12 mouse cellular contexts compared by ENCODE assay signal in genomic region chr1:74856439-74856720, GRCm38 (mm10). TPM values are rescaled to one million over a fixed set of nuclear protein-coding genes. Genes with fewer than 3 reads are reported as not detected.
DNase-seq lines count a peak whose midpoint lies in the region; ATAC-seq and TF ChIP-seq lines count a peak whose summit lies in the region.
"Had no signal": no experiment of that assay in that cellular context is flagged by ENCODE, and none has a peak within 500 bp of the region (broad histone marks: within the 10 kb centered on the region; RNA-seq: fewer than 3 reads in every experiment).

No protein-coding gene starts in this region.

- intact Hi-C loops in left cerebral cortex, postnatal 25 days (cut with DNase I): no loop called here

- TF ChIP-seq POLR2A in cortical plate, adult 2 months (IDR thresholded peaks at IDR 0.05; ENCODE audit: extremely low read depth, insufficient read depth, low read length): no peak

- H3K4me3 ChIP-seq in heart, postnatal 0 days (ENCODE audit: low read depth, low read length): peak overlapping the region; percentile 48
- H3K4me3 ChIP-seq in cortical plate, adult 2 months (ENCODE audit: insufficient read depth, low read length): peak overlapping the region; percentile 97
- H3K4me3 ChIP-seq in hindbrain, embryonic 15.5 days: peak overlapping the region; percentile 88
- peak overlapping the region; percentile 86 for H3K4me3 ChIP-seq in neural tube, embryonic 12.5 days
- H3K4me3 ChIP-seq in lung, postnatal 0 days (ENCODE audit: low read depth, low read length): no peak overlapping the region

- TF ChIP-seq EP300 in heart, postnatal 0 days (IDR thresholded peaks at IDR 0.05; ENCODE audit: low read depth): no peak
- no peak for TF ChIP-seq EP300 in lung, postnatal 0 days (IDR thresholded peaks at IDR 0.05)

- DNase-seq in heart, postnatal 0 days (ENCODE audit: low spot score): no peak
- no peak for DNase-seq in heart, adult 18-20 months
- no peak for DNase-seq in left cerebral cortex, postnatal 25 days (ENCODE audit: low spot score in 2 of 2)
- no peak for DNase-seq in urinary bladder, postnatal 36 days (ENCODE audit: low spot score in 2 of 2)
- DNase-seq in lung, postnatal 0 days (ENCODE audit: low spot score): no peak
- DNase-seq: adrenal gland, postnatal 25 days; kidney, postnatal 14 days had no signal

- H3K36me3 ChIP-seq in heart, postnatal 0 days (replicated peaks; ENCODE audit: control insufficient read depth, insufficient read depth, low read length): no peaks in the 10 kb centered on the region
- H3K36me3 ChIP-seq in hindbrain, embryonic 15.5 days: no peaks in the 10 kb centered on the region
- no peaks in the 10 kb centered on the region for H3K36me3 ChIP-seq in neural tube, embryonic 12.5 days
- H3K36me3 ChIP-seq in lung, postnatal 0 days (ENCODE audit: insufficient read depth, low read length): no peaks in the 10 kb centered on the region

- peaks cover 5% of the 10 kb centered on the region; the same call in 1 of the 2 replicates for H3K4me1 ChIP-seq in heart, postnatal 0 days (ENCODE audit: control insufficient read depth, insufficient read depth)
- peaks cover 11% of the 10 kb centered on the region for H3K4me1 ChIP-seq in cortical plate, adult 2 months (ENCODE audit: control insufficient read depth, insufficient read depth, low read length)
- H3K4me1 ChIP-seq in hindbrain, embryonic 15.5 days (replicated peaks): peaks cover 47% of the 10 kb centered on the region
- H3K4me1 ChIP-seq in neural tube, embryonic 12.5 days: peaks cover 61% of the 10 kb centered on the region
- H3K4me1 ChIP-seq in lung, postnatal 0 days (ENCODE audit: insufficient read depth, low read depth, low read length): peaks cover 11% of the 10 kb centered on the region

- no peak overlapping the region for H3K4me2 ChIP-seq in heart, postnatal 0 days (ENCODE audit: low read depth, low read length)
- peak overlapping the region; percentile 82 for H3K4me2 ChIP-seq in hindbrain, embryonic 15.5 days
- peak overlapping the region; percentile 92 for H3K4me2 ChIP-seq in neural tube, embryonic 12.5 days (replicated peaks)
- no peak overlapping the region for H3K4me2 ChIP-seq in lung, postnatal 0 days (replicated peaks; ENCODE audit: low read depth, low read length)

- H3K27me3 ChIP-seq in heart, postnatal 0 days (ENCODE audit: control insufficient read depth, insufficient read depth, low read length): peaks cover 90% of the 10 kb centered on the region
- H3K27me3 ChIP-seq in hindbrain, embryonic 15.5 days: no peaks in the 10 kb centered on the region
- H3K27me3 ChIP-seq in neural tube, embryonic 12.5 days (replicated peaks): peaks cover 33% of the 10 kb centered on the region
- H3K27me3 ChIP-seq in lung, postnatal 0 days (replicated peaks; ENCODE audit: insufficient read depth, low read length): peaks cover 71% of the 10 kb centered on the region

- H3K9ac ChIP-seq in heart, postnatal 0 days (replicated peaks; ENCODE audit: low read depth, low read length): no peak overlapping the region
- peak overlapping the region; percentile 98 for H3K9ac ChIP-seq in hindbrain, embryonic 15.5 days
- peak overlapping the region; percentile 93 for H3K9ac ChIP-seq in neural tube, embryonic 12.5 days
- H3K9ac ChIP-seq in lung, postnatal 0 days (replicated peaks; ENCODE audit: low read depth): no peak overlapping the region

- H3K27ac ChIP-seq in heart, postnatal 0 days (ENCODE audit: low read depth): no peak overlapping the region
- peak overlapping the region; percentile 20 for H3K27ac ChIP-seq in cortical plate, adult 2 months (ENCODE audit: insufficient read depth, low read length)
- peak overlapping the region; percentile 89 for H3K27ac ChIP-seq in hindbrain, embryonic 15.5 days (replicated peaks)
- H3K27ac ChIP-seq in neural tube, embryonic 12.5 days: no peak overlapping the region
- no peak overlapping the region for H3K27ac ChIP-seq in lung, postnatal 0 days (ENCODE audit: low read length)
- H3K27ac ChIP-seq: macrophage had no signal

- H3K9me3 ChIP-seq in heart, postnatal 0 days (replicated peaks; ENCODE audit: control insufficient read depth, low read length): no peaks in the 10 kb centered on the region
- H3K9me3 ChIP-seq in hindbrain, embryonic 15.5 days: no peaks in the 10 kb centered on the region
- H3K9me3 ChIP-seq in neural tube, embryonic 12.5 days: no peaks in the 10 kb centered on the region
- no peaks in the 10 kb centered on the region for H3K9me3 ChIP-seq in lung, postnatal 0 days (ENCODE audit: low read length)

- WGBS in heart, postnatal 0 days: 4% methylated on average over 11 of the region's 11 CpGs
- WGBS in hindbrain, embryonic 15.5 days: 1% methylated on average over 11 of the region's 11 CpGs
- 1% methylated on average over 11 of the region's 11 CpGs for WGBS in neural tube, embryonic 12.5 days
- WGBS in lung, postnatal 0 days: 4% methylated on average over 8 of the region's 11 CpGs

- no peak for TF ChIP-seq CTCF in heart, postnatal 0 days (IDR thresholded peaks at IDR 0.05; ENCODE audit: low read depth)
- TF ChIP-seq CTCF in cortical plate, adult 2 months (IDR thresholded peaks at IDR 0.05; ENCODE audit: extremely low read depth, insufficient read depth, low read length): no peak
- no peak for TF ChIP-seq CTCF in lung, postnatal 0 days (IDR thresholded peaks at IDR 0.05)

- ATAC-seq in heart, postnatal 0 days (ENCODE audit: insufficient read depth, low read depth): no peak
- no peak for ATAC-seq in hindbrain, embryonic 15.5 days (ENCODE audit: low FRiP score, low read depth)
- no peak for ATAC-seq in neural tube, embryonic 12.5 days (ENCODE audit: low FRiP score, low read depth)
- ATAC-seq in lung, postnatal 0 days: no peak

RNA-seq across cellular contexts. Expression of gene Cdk5r2, which starts 1.6 kb away (rescaled TPM):
- not detected in 2 replicates for total RNA-seq in heart, postnatal 0 days (2014; rRNA removed; ENCODE audit: low replicate concordance)
- not detected in 2 replicates for polyA plus RNA-seq in heart, postnatal 0 days (2015; fragmentation: Nextera tagmentation; extraction: Ambion mirVana)
- not detected for total RNA-seq in heart, adult 18-20 months (2021)
- 304 and 313 TPM in 2 replicates for polyA plus RNA-seq in cortical plate, adult 2 months (2012; rRNA removed)
- 11.1 and 12.4 TPM in 2 replicates for polyA plus RNA-seq in hindbrain, embryonic 15.5 days (2015; fragmentation: Nextera tagmentation; extraction: Ambion mirVana)
- 5.7 and 7.6 TPM in 2 replicates for polyA plus RNA-seq in neural tube, embryonic 12.5 days (2016; fragmentation: Nextera tagmentation; extraction: Ambion mirVana)
- total RNA-seq in left cerebral cortex, postnatal 25 days (2021): 100 to 1,000 TPM; 441 to 447 TPM
- not detected in 2 replicates for polyA plus RNA-seq in lung, postnatal 0 days (2015; fragmentation: Nextera tagmentation; extraction: Ambion mirVana)
- polyA plus RNA-seq: macrophage had no signal

RNA-seq across cellular contexts. Expression of gene Fev, which starts 28.8 kb away (rescaled TPM):
- not detected in 2 replicates for total RNA-seq in heart, postnatal 0 days (2014; rRNA removed; ENCODE audit: low replicate concordance)
- polyA plus RNA-seq in heart, postnatal 0 days (2015; fragmentation: Nextera tagmentation; extraction: Ambion mirVana): 0.23 and 0.34 TPM in 2 replicates
- not detected for total RNA-seq in heart, adult 18-20 months (2021)
- polyA plus RNA-seq in cortical plate, adult 2 months (2012; rRNA removed): not detected in 2 replicates
- 3.5 and 5.0 TPM in 2 replicates for polyA plus RNA-seq in hindbrain, embryonic 15.5 days (2015; fragmentation: Nextera tagmentation; extraction: Ambion mirVana)
- polyA plus RNA-seq in neural tube, embryonic 12.5 days (2016; fragmentation: Nextera tagmentation; extraction: Ambion mirVana): 0.32 TPM in 1 of 2 replicates, not detected in the other
- total RNA-seq in left cerebral cortex, postnatal 25 days (2021): not detected
- not detected in 2 replicates for polyA plus RNA-seq in lung, postnatal 0 days (2015; fragmentation: Nextera tagmentation; extraction: Ambion mirVana)
- total RNA-seq: CH12.LX had no signal
- polyA plus RNA-seq: macrophage had no signal

RNA-seq across cellular contexts. Expression of gene Cryba2, which starts 36.6 kb away (rescaled TPM):
- total RNA-seq in heart, postnatal 0 days (2014; rRNA removed; ENCODE audit: low replicate concordance): not detected in 2 replicates
- not detected in 2 replicates for polyA plus RNA-seq in heart, postnatal 0 days (2015; fragmentation: Nextera tagmentation; extraction: Ambion mirVana)
- total RNA-seq in heart, adult 18-20 months (2021): not detected
- polyA plus RNA-seq in cortical plate, adult 2 months (2012; rRNA removed): 0.66 and 1.4 TPM in 2 replicates
- 1.8 and 2.9 TPM in 2 replicates for polyA plus RNA-seq in hindbrain, embryonic 15.5 days (2015; fragmentation: Nextera tagmentation; extraction: Ambion mirVana)
- not detected in 2 replicates for polyA plus RNA-seq in neural tube, embryonic 12.5 days (2016; fragmentation: Nextera tagmentation; extraction: Ambion mirVana)
- total RNA-seq in left cerebral cortex, postnatal 25 days (2021): not detected
- polyA plus RNA-seq in lung, postnatal 0 days (2015; fragmentation: Nextera tagmentation; extraction: Ambion mirVana): not detected in 2 replicates
- polyA plus RNA-seq: macrophage had no signal

Comparison
In these comparisons a context has a peak if more than half of its experiments do, and no peak if none do; other contexts are left out.
1. H3K27ac ChIP-seq: peak in cortical plate, adult 2 months (single experiment) and hindbrain, embryonic 15.5 days (single experiment); none in heart, postnatal 0 days (single experiment), neural tube, embryonic 12.5 days (single experiment) and lung, postnatal 0 days (single experiment).
2. H3K4me2 ChIP-seq: peak in hindbrain, embryonic 15.5 days (single experiment) and neural tube, embryonic 12.5 days (single experiment); none in heart, postnatal 0 days (single experiment) and lung, postnatal 0 days (single experiment).
3. H3K9ac ChIP-seq: peak in hindbrain, embryonic 15.5 days (single experiment) and neural tube, embryonic 12.5 days (single experiment); none in heart, postnatal 0 days (single experiment) and lung, postnatal 0 days (single experiment).
4. RNA of gene Cdk5r2, which starts 1.6 kb away (polyA plus RNA-seq): 304 to 313 TPM in cortical plate, adult 2 months; 11.1 to 12.4 TPM in hindbrain, embryonic 15.5 days, 5.7 to 7.6 TPM in neural tube, embryonic 12.5 days, not detected in lung, postnatal 0 days and not detected in heart, postnatal 0 days; every median in the first group is over 10 times any median in the second.